Mouse (Mus musculus) thymus, postnatal 4 days (tissue): Measurements from ENCODE around the gene Coa7.

Source experiments
- DNase-seq: peaks from one replicate; pipeline ENCODE4 v3.0.0; 2021

Gene Coa7

DNA sequence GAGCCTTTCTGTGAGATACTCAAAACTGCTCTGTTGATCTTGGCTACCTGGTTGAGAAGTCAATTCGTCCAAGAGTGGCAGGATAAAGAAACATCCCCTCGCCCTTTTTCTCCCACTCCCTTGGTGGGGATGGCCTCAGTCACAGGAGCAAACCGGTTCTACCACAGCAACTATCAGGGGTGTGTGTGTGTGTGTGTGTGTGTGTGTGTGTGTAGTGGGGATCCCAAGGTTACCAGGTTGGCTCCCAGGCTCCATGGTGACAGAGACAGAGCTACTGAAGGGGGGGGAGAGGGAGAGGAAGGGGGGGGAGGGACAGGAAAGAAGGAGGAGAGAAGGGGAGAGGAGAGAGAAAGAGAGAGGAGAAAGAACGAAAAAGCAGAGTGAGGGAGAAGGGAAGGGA lies 59.2 kb downstream of the Coa7 start:
- DNase-seq = no peak

DNA sequence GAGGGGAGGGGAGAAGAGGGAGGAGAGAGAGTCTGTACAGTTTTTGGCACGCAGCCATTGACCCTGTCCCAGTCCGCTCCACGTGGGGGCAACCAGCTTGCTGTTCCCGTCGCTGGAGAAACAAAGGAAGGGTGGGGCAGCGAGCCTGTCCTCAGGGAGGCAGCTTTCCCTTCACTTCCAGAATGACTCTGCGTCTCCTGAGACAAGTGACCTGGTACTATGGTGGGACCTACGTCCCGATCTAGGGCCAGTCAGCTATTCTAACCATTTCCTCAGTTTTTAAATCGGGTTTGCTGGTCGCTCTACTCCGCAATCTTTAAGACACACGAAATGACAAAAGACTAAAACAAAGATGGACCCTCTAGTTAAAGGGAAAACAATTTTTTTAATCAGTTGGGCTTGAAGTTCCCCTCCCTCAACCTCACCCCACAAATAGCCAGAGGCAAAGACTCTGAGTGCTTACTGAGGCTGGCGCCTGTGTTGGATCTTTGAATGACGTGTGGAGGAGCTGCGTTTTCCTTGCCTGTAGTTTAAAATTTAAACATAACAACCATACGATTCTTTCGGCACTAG lies 59.8 kb downstream of the Coa7 start:
- no peak for DNase-seq

DNA sequence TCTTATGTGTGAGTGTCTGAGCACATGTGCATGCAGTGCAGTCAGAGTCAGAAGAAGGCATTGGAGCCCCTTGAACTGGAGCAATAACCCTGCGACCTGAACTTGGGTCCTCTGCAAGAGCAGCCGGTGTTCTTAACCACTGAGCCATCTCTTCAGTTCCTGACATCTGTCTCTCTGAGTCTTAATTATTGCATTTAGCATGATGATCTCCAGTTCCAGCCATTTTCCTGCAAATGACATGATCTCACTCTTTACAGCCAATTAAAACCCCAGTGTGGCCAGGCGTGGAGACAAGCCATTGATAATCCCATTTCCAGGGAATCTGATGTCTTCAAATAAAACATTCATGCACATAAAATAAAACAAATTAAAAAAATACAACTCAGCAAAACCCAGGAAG lies 60.8 kb downstream of the Coa7 start:
- no peak for DNase-seq

DNA sequence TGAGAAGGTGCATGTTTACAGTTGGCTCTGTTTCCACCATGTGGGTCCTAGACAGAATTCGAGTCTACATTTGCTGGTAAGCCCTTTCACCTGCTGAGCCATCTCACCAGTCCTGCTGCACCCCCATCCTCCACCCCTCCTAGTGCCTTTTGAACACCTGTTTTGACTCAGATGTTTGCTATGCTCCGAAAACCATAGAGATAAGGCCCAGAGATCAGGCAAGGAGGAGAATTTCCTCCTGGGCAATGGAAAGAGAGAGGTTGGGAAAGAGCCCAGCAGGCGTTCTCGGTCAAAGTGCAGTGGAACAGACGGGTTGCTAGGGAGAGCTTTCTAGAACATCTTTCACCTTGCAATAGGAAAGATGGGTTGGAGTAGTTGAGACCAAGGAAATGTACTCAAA lies 63.2 kb downstream of the Coa7 start:
- DNase-seq = no peak
